Mouse (Mus musculus) MEL (cell line): ENCODE results near the gene Flt3l. TPM values are rescaled to one million over a fixed set of nuclear protein-coding genes. Genes with fewer than 3 reads are reported as not detected.

ENCODE experiments used
- DNase-seq: peaks from one replicate; pipeline ENCODE4 v3.0.0; 2011; ENCODE audit warnings: low read depth, low spot score
- H3K27ac ChIP-seq: 2 replicates; pipeline ENCODE4 v1.5.1; 2012; ENCODE audit warnings: low read depth, mild to moderate bottlenecking, control low read depth, low read length, moderate library complexity; ENCODE audit not compliant: control insufficient read depth
- H3K27me3 ChIP-seq, 2 experiments: fragments of 150-350 bp in 1 of 2; sonication (generic) in 1 of 2; 2 replicates each; pipeline ENCODE4 v1.6.1; 2012; ENCODE audit warnings: low read length in 2 of 2, mild to moderate bottlenecking in 2 of 2, improper control_type of control experiment in 1 of 2, moderate library complexity in 1 of 2; ENCODE audit not compliant: insufficient read depth in 2 of 2, control insufficient read depth in 1 of 2
- H3K36me3 ChIP-seq, 2 experiments: 2 replicates each; pipeline ENCODE4 v1.6.1; 2012 to 2014; ENCODE audit warnings: low read length in 2 of 2, improper control_type of control experiment in 1 of 2, inconsistent platforms in 1 of 2, mild to moderate bottlenecking in 1 of 2; ENCODE audit not compliant: insufficient read depth in 2 of 2, control insufficient read depth in 1 of 2
- H3K4me1 ChIP-seq, 2 experiments: fragments of 150-350 bp in 1 of 2; sonication (generic) in 1 of 2; 2 replicates each; pipeline ENCODE4 v1.6.1; 2012; ENCODE audit warnings: low read length in 2 of 2, improper control_type of control experiment in 1 of 2, mild to moderate bottlenecking in 1 of 2; ENCODE audit not compliant: insufficient read depth in 2 of 2, control insufficient read depth in 1 of 2
- H3K4me3 ChIP-seq, 2 experiments: fragments of 150-350 bp in 1 of 2; sonication (generic) in 1 of 2; 2 replicates each; pipeline ENCODE4 v1.5.1; 2012; ENCODE audit warnings: low read depth in 2 of 2, low read length in 2 of 2, mild to moderate bottlenecking in 2 of 2, moderate library complexity in 2 of 2, control low read depth in 1 of 2, improper control_type of control experiment in 1 of 2; ENCODE audit not compliant: control insufficient read depth in 1 of 2, insufficient read depth in 1 of 2
- H3K79me2 ChIP-seq: 2 replicates; pipeline ENCODE4 v1.6.1; 2012; ENCODE audit warnings: mild to moderate bottlenecking, low read length, moderate library complexity; ENCODE audit not compliant: control insufficient read depth, poor library complexity, insufficient read depth
- H3K9ac ChIP-seq: 2 replicates; pipeline ENCODE4 v1.6.1; 2012; ENCODE audit warnings: low read depth, mild to moderate bottlenecking, control low read depth, low read length, moderate library complexity; ENCODE audit not compliant: control insufficient read depth, poor library complexity, severe bottlenecking
- H3K9me3 ChIP-seq: fragments of 150-350 bp; sonication (generic); replicated peaks from 2 replicates; pipeline ENCODE4 v1.6.1; 2012; ENCODE audit warnings: mild to moderate bottlenecking, low read length, improper control_type of control experiment, moderate library complexity; ENCODE audit not compliant: insufficient read depth
- CHD1 ChIP-seq: IDR thresholded peaks from 2 replicates; pipeline ENCODE4 v1.6.1; 2012; ENCODE audit warnings: low read depth, mild to moderate bottlenecking, inconsistent platforms, low read length, improper control_type of control experiment
- CTCF ChIP-seq, 3 experiments: IDR thresholded peaks in 2 of 3; conservative IDR thresholded peaks in 1 of 3; 2 replicates each; pipeline ENCODE4 v1.5.1; 2011 to 2012; ENCODE audit warnings: low read length in 3 of 3, low read depth in 2 of 3, mild to moderate bottlenecking in 2 of 3, improper control_type of control experiment in 1 of 3, inconsistent platforms in 1 of 3, mixed read lengths in 1 of 3, moderate library complexity in 1 of 3; ENCODE audit not compliant: control insufficient read depth in 1 of 3, insufficient read depth in 1 of 3, poor library complexity in 1 of 3, severe bottlenecking in 1 of 3
- EP300 ChIP-seq, 2 experiments: IDR thresholded peaks; 2 replicates each; pipeline ENCODE4 v1.6.1; 2011; ENCODE audit warnings: improper control_type of control experiment in 2 of 2, low read length in 2 of 2, low read depth in 1 of 2, mild to moderate bottlenecking in 1 of 2
- ETS1 ChIP-seq: IDR thresholded peaks from 2 replicates; pipeline ENCODE4 v1.6.1; 2012; ENCODE audit warnings: low read depth, mild to moderate bottlenecking, inconsistent platforms, low read length, improper control_type of control experiment, moderate library complexity
- GABPA ChIP-seq: IDR thresholded peaks from 2 replicates; pipeline ENCODE4 v1.6.1; 2012; ENCODE audit warnings: low read depth, mild to moderate bottlenecking, inconsistent platforms, low read length, improper control_type of control experiment, moderate library complexity
- GATA1 ChIP-seq: IDR thresholded peaks from 2 replicates; pipeline ENCODE4 v1.6.1; 2011; ENCODE audit warnings: low read depth, low read length, improper control_type of control experiment
- HCFC1 ChIP-seq: IDR thresholded peaks from 2 replicates; pipeline ENCODE4 v1.6.1; 2012; ENCODE audit warnings: low read depth, mild to moderate bottlenecking, inconsistent platforms, low read length, improper control_type of control experiment, moderate library complexity
- JUND ChIP-seq: IDR thresholded peaks from 2 replicates; pipeline ENCODE4 v1.6.1; 2011; ENCODE audit warnings: low read depth, mild to moderate bottlenecking, improper control_type of control experiment, low read length
- MAFK ChIP-seq: IDR thresholded peaks from 2 replicates; pipeline ENCODE4 v1.6.1; 2011; ENCODE audit warnings: low read depth, mild to moderate bottlenecking, low read length, improper control_type of control experiment, borderline replicate concordance
- MAX ChIP-seq: IDR thresholded peaks from 2 replicates; pipeline ENCODE4 v1.6.1; 2011; ENCODE audit warnings: low read length, improper control_type of control experiment
- MXI1 ChIP-seq: IDR thresholded peaks from 2 replicates; pipeline ENCODE4 v1.6.1; 2011; ENCODE audit warnings: mild to moderate bottlenecking, low read depth, low read length, improper control_type of control experiment
- MYB ChIP-seq: IDR thresholded peaks from 2 replicates; pipeline ENCODE4 v1.6.1; 2011; ENCODE audit warnings: mild to moderate bottlenecking, low read depth, low read length, improper control_type of control experiment
- NRF1 ChIP-seq: IDR thresholded peaks from 2 replicates; pipeline ENCODE4 v1.6.1; 2014; ENCODE audit warnings: low read depth, mild to moderate bottlenecking, inconsistent platforms, low read length, improper control_type of control experiment, moderate library complexity; ENCODE audit not compliant: poor library complexity, insufficient read depth, severe bottlenecking
- POLR2AphosphoS5 ChIP-seq: IDR thresholded peaks from 2 replicates; pipeline ENCODE4 v1.6.1; 2012; ENCODE audit warnings: low read depth, borderline replicate concordance, mild to moderate bottlenecking, inconsistent platforms, low read length, moderate library complexity, mixed read lengths
- RCOR1 ChIP-seq: IDR thresholded peaks from 2 replicates; pipeline ENCODE4 v1.6.1; 2012; ENCODE audit warnings: low read depth, mild to moderate bottlenecking, inconsistent platforms, low read length, improper control_type of control experiment
- SIN3A ChIP-seq: IDR thresholded peaks from 2 replicates; pipeline ENCODE4 v1.6.1; 2012; ENCODE audit warnings: low read length, improper control_type of control experiment, inconsistent platforms
- SMC3 ChIP-seq: IDR thresholded peaks from 2 replicates; pipeline ENCODE4 v1.6.1; 2011; ENCODE audit warnings: low read depth, low read length, improper control_type of control experiment
- TBP ChIP-seq: IDR thresholded peaks from 2 replicates; pipeline ENCODE4 v1.8.0; 2011; ENCODE audit warnings: low read depth, low read length, improper control_type of control experiment
- UBTF ChIP-seq: IDR thresholded peaks from 2 replicates; pipeline ENCODE4 v1.6.1; 2012; ENCODE audit warnings: low read depth, mild to moderate bottlenecking, inconsistent platforms, low read length, improper control_type of control experiment, moderate library complexity, borderline replicate concordance; ENCODE audit not compliant: insufficient read depth
- ZKSCAN1 ChIP-seq: IDR thresholded peaks from 2 replicates; pipeline ENCODE4 v1.6.1; 2012; ENCODE audit warnings: low read depth, mild to moderate bottlenecking, inconsistent platforms, low read length, improper control_type of control experiment, moderate library complexity
- ZMIZ1 ChIP-seq: IDR thresholded peaks from 2 replicates; pipeline ENCODE4 v1.6.1; 2012; ENCODE audit warnings: low read depth, mild to moderate bottlenecking, inconsistent platforms, low read length, improper control_type of control experiment, moderate library complexity
- ZNF384 ChIP-seq: IDR thresholded peaks from 2 replicates; pipeline ENCODE4 v1.6.1; 2012; ENCODE audit warnings: low read depth, mild to moderate bottlenecking, inconsistent platforms, low read length, improper control_type of control experiment
- polyA plus RNA-seq, 2 experiments: library from polyadenylated mRNA; stranded (reverse) in 1 of 2; unstranded in 1 of 2; fragments of >175 nt in 1 of 2; fragments of >200 nt in 1 of 2; gene quantifications; 2 replicates each; pipeline versions ENCODE4 v1.2.1 to v1.2.4; 2012; ENCODE audit warnings: low replicate concordance in 2 of 2, low read depth in 1 of 2; ENCODE audit not compliant: insufficient read length in 2 of 2, insufficient read depth in 1 of 2, missing spikeins in 1 of 2
- total RNA-seq: library from RNA; depleted of rRNA; stranded (reverse); fragments of 300-350 nt; gene quantifications from 2 replicates; pipeline ENCODE4 v1.2.3, GENCODE M21; 2012

Gene Flt3l
- total and polyA plus RNA-seq, 3 experiments, result 13.0 to 35.4 TPM; not detected in 1

DNA sequence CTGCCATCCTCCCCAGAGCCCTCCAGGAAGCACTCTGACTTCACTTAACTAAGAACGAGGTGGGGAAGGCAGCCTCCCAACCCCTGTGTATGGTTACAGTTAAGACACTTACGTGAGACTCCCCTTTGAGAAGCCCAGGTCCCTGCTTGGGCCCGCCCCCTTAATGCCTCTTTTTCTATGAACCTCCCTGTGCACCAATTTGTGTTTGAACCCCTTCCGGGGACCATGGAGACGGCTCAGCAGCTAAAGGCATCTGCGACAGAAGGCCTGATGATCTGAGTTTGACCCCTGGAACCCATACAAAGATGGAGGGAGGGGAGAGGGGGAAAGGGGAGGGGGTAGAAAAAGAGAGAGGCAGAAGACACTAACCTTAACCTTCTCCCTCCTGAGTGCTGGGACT lies 29.8 kb downstream of the Flt3l start:
- Histone ChIP-seq H3K4me1 (peaks cover 2 to 15% of the 10 kb centered on the region in 2 experiments; a peak in 3 of 4 replicates), H3K9ac (no peak overlapping the region), H3K36me3 (no peaks in the 10 kb centered on the region; a peak in 1 of 4 replicates), H3K4me3 (no peak overlapping the region), H3K27ac (no peak overlapping the region), H3K27me3 (no peaks in the 10 kb centered on the region), H3K79me2 (no peaks in the 10 kb centered on the region), H3K9me3 (no peaks in the 10 kb centered on the region)
- DNase-seq, result no peak
- TF ChIP-seq ZNF384, result no peak

DNA sequence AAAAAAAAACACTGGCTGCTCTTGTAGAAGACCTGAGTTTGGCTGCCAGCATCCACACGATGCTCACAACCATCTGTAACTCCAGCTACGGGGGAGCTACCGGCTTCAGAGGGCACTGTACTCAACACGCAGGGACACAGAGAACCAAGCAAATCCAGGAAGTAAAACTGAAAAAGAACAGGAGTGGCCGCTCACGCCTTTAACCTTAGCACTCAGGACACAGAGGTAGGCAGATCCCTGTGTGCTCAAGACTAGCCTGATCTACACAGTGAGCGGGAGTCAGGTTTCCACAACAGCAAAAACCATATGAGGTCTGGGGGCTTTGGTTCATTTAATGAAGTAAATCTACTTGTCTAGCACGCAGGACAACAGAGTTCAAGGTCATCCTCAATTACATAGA lies 30.7 kb downstream of the Flt3l start:
- Histone ChIP-seq H3K36me3 (no peaks in the 10 kb centered on the region; a peak in 1 of 4 replicates), H3K9me3 (no peaks in the 10 kb centered on the region), H3K9ac (no peak overlapping the region), H3K27me3 (no peaks in the 10 kb centered on the region), H3K27ac (no peak overlapping the region), H3K4me3 (no peak overlapping the region)
- no peak for DNase-seq
- TF ChIP-seq EP300 (IDR thresholded peaks at IDR 0.05; ENCODE audit: low read depth in 1 of 2, low read length in 2 of 2) (no peak), MAX (no peak), SIN3A (no peak), TBP (no peak), ETS1 (no peak), SMC3 (no peak), CHD1 (no peak), GATA1 (no peak), RCOR1 (no peak), MXI1 (no peak), ZMIZ1 (no peak), CTCF (IDR thresholded peaks at IDR 0.05 in 2 of 3, conservative IDR thresholded peaks at IDR 0.05 in 1 of 3; ENCODE audit: control insufficient read depth in 1 of 3, insufficient read depth in 1 of 3, low read depth in 2 of 3, low read length in 3 of 3, poor library complexity in 1 of 3, severe bottlenecking in 1 of 3) (no peak), ZKSCAN1 (no peak), POLR2AphosphoS5 (no peak), JUND (no peak)
- TF ChIP-seq, all 39 proteins: peak for 0
- H3K79me2 ChIP-seq, result no peaks in the 10 kb centered on the region
- peaks cover 2 to 15% of the 10 kb centered on the region in 2 experiments; a peak in 3 of 4 replicates for H3K4me1 ChIP-seq

DNA sequence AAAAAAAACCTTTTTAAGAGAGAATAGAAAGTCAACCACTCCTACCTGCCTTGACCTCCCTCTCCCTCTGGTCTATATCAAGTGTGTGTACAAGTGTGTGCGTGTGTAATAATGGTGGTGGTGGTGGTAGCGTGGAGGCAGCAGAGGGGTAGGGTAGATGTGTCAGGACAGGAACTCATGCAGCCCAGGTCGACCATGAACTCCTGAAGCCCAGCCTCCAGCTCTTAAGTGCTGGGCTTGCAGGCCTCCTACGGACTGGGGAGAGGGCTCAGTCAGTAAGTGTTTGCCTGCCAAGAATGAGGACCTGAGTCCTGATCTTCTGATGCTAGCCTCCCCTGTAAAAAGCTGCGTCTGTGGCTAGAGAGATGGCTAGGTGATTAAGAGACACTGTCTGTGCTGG lies 31.3 kb downstream of the Flt3l start:
- Histone ChIP-seq H3K9me3 (no peaks in the 10 kb centered on the region), H3K27me3 (no peaks in the 10 kb centered on the region), H3K4me3 (no peak overlapping the region), H3K79me2 (no peaks in the 10 kb centered on the region), H3K4me1 (peaks cover 2 to 15% of the 10 kb centered on the region in 2 experiments; a peak in 3 of 4 replicates), H3K36me3 (no peaks in the 10 kb centered on the region; a peak in 1 of 4 replicates), H3K27ac (no peak overlapping the region), H3K9ac (no peak overlapping the region)
- TF ChIP-seq NRF1 (no peak), MAFK (no peak), CHD1 (no peak), GATA1 (no peak), HCFC1 (no peak), GABPA (no peak), JUND (no peak), UBTF (no peak), ZKSCAN1 (no peak), CTCF (IDR thresholded peaks at IDR 0.05 in 2 of 3, conservative IDR thresholded peaks at IDR 0.05 in 1 of 3; ENCODE audit: control insufficient read depth in 1 of 3, insufficient read depth in 1 of 3, low read depth in 2 of 3, low read length in 3 of 3, poor library complexity in 1 of 3, severe bottlenecking in 1 of 3) (no peak), MYB (no peak), ZNF384 (no peak)
- DNase-seq, result no peak
